Mouse (Mus musculus) C2C12 (cell line): ENCODE measurements around the gene Samd14.

Experiments
- CEBPB ChIP-seq: IDR thresholded peaks from one replicate; pipeline ENCODE4 v1.6.1; 2011; ENCODE audit warnings: low read depth, mild to moderate bottlenecking, control low read depth, moderate library complexity
- CTCF ChIP-seq: IDR thresholded peaks from one replicate; pipeline ENCODE4 v1.5.1; 2011; ENCODE audit not compliant: control insufficient read depth, insufficient read depth, insufficient read length
- MYOD1 ChIP-seq: IDR thresholded peaks from one replicate; pipeline ENCODE4 v1.6.1; 2011; ENCODE audit warnings: low read depth; ENCODE audit not compliant: control insufficient read depth, insufficient read length
- USF1 ChIP-seq: IDR thresholded peaks from one replicate; pipeline ENCODE4 v1.6.1; 2011; ENCODE audit warnings: low read depth, mild to moderate bottlenecking, control low read depth, moderate library complexity

GRCm38 (mm10) chr11:94990102-94990748 is 19.5 kb upstream of the Samd14 start:
- TF ChIP-seq CTCF = no peak
- no peak for TF ChIP-seq USF1
- no peak for TF ChIP-seq CEBPB
- TF ChIP-seq MYOD1 = no peak
